Mouse (Mus musculus) spleen, adult 2 months (tissue): ENCODE data around the gene Prss27. TPM values are rescaled to one million over a fixed set of nuclear protein-coding genes. Genes with fewer than 3 reads are reported as not detected.

Experiments used
- DNase-seq, 2 experiments: peaks; one replicate each; pipeline versions ENCODE4 v3.0.0 to v3.0.0-alpha.2; 2012 to 2021; ENCODE audit warnings: low spot score in 2 of 2, low read depth in 1 of 2
- H3K27ac ChIP-seq: fragments of 200-500 bp; 2 replicates; pipeline ENCODE4 v1.5.1; 2012; ENCODE audit warnings: low read length, inconsistent platforms; ENCODE audit not compliant: insufficient read depth
- H3K27me3 ChIP-seq: fragments of 200-500 bp; 2 replicates; pipeline ENCODE4 v1.6.1; 2012; ENCODE audit warnings: mild to moderate bottlenecking, moderate library complexity, low read length, inconsistent platforms; ENCODE audit not compliant: control insufficient read depth, insufficient read depth
- H3K36me3 ChIP-seq: fragments of 200-500 bp; 2 replicates; pipeline ENCODE4 v1.6.1; 2012; ENCODE audit warnings: mild to moderate bottlenecking, low read length, inconsistent platforms; ENCODE audit not compliant: control insufficient read depth, insufficient read depth
- H3K4me1 ChIP-seq: fragments of 200-500 bp; 2 replicates; pipeline ENCODE4 v1.6.1; 2011; ENCODE audit warnings: inconsistent platforms; ENCODE audit not compliant: control insufficient read depth, insufficient read depth, insufficient read length
- H3K4me3 ChIP-seq: fragments of 200-500 bp; 2 replicates; pipeline ENCODE4 v1.5.1; 2011; ENCODE audit warnings: mild to moderate bottlenecking, inconsistent platforms; ENCODE audit not compliant: insufficient read depth, insufficient read length; ENCODE audit errors: extremely low read depth
- CTCF ChIP-seq: fragments of 200-500 bp; IDR thresholded peaks from 2 replicates; pipeline ENCODE4 v1.5.1; 2011; ENCODE audit warnings: mild to moderate bottlenecking, inconsistent platforms; ENCODE audit not compliant: insufficient read depth, insufficient read length, insufficient replicate concordance; ENCODE audit errors: extremely low read depth
- POLR2A ChIP-seq: fragments of 200-500 bp; IDR thresholded peaks from 2 replicates; pipeline ENCODE4 v1.6.1; 2011; ENCODE audit warnings: low read depth, low read length, inconsistent platforms
- WGBS: fragments of 180-500 bp; shearing (Covaris S2); methylation state at CpG from one replicate; pipeline ENCODE4 v1.1.7; 2018; 5-methylcytosine and 5-hydroxymethylcytosine counted together
- polyA plus RNA-seq: library from polyadenylated mRNA; depleted of rRNA; stranded (reverse); fragments of >200 nt; gene quantifications from 2 replicates; pipeline ENCODE4 v1.2.3, GENCODE M21; 2012

Prss27 gene
- polyA plus RNA-seq, 1 experiment: not detected

DNA sequence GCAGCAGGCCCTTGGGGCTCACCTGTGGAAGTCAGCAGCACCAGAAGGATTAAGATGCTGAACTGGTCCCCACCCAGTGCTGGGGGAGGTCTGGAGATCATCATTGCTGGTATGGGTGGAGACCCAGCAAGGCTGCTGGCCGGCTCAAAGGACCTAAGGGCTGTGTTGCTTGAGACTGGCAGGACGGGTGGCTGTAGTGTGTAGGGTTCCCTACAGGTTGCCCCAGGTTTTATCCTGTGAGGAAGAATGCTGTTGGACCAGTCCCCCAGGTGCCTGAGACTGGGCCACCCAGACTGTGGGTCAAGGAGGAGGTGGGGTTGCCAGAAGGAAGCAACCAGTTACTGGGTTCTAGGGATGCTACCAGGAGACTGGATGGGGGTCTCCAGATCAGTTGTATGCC is 40.0 kb upstream of the Prss27 start, which contains the start of gene Prss22:
TSS of gene Prss22 (minus strand) at position 200 of the 400 bp plus-strand sequence.
- no peak for DNase-seq
- TF ChIP-seq POLR2A (no peak), CTCF (no peak)
- Histone ChIP-seq H3K36me3 (no peaks in the 10 kb centered on the region), H3K4me1 (0 out of 2 replicates have a peak, but pooled peaks cover 3% of the 10 kb centered on the region), H3K27me3 (no peaks in the 10 kb centered on the region), H3K4me3 (no peak within 1 kb of the TSS), H3K27ac (no peak within 1 kb of the TSS)
- WGBS: 84% methylated on average over 2 of the region's 2 CpGs

GRCm38 (mm10) chr17:23998383-23998782 is 39.6 kb upstream of the Prss27 start:
- no peak for TF ChIP-seq POLR2A
- Histone ChIP-seq H3K36me3 (no peaks in the 10 kb centered on the region), H3K4me3 (no peak overlapping the region), H3K27me3 (no peaks in the 10 kb centered on the region), H3K27ac (no peak overlapping the region), H3K4me1 (0 out of 2 replicates have a peak, but pooled peaks cover 3% of the 10 kb centered on the region)
- 64% methylated on average over 6 of the region's 6 CpGs for WGBS
- DNase-seq: no peak

GRCm38 (mm10) chr17:24000404-24000803 is 37.5 kb upstream of the Prss27 start:
- Histone ChIP-seq H3K36me3 (no peaks in the 10 kb centered on the region), H3K27me3 (no peaks in the 10 kb centered on the region), H3K4me3 (no peak overlapping the region), H3K27ac (no peak overlapping the region), H3K4me1 (no peaks in the 10 kb centered on the region)
- TF ChIP-seq POLR2A (no peak), CTCF (no peak)
- no peak for DNase-seq
- WGBS: 70% methylated on average over 5 of the region's 5 CpGs

- DNase-seq: no peak
- 91% methylated on average over 14 of the region's 14 CpGs for WGBS
- no peak overlapping the region for H3K4me3 ChIP-seq
- TF ChIP-seq CTCF: no peak
- TF ChIP-seq POLR2A: no peak
- no peaks in the 10 kb centered on the region for H3K36me3 ChIP-seq
- H3K27me3 ChIP-seq: no peaks in the 10 kb centered on the region
- no peak overlapping the region for H3K27ac ChIP-seq
- peaks cover 4% of the 10 kb centered on the region; the same call in 1 of the 2 replicates for H3K4me1 ChIP-seq
Observed at GRCm38 (mm10) chr17:24004071-24004665, 33.8 kb upstream of the Prss27 start.

DNA sequence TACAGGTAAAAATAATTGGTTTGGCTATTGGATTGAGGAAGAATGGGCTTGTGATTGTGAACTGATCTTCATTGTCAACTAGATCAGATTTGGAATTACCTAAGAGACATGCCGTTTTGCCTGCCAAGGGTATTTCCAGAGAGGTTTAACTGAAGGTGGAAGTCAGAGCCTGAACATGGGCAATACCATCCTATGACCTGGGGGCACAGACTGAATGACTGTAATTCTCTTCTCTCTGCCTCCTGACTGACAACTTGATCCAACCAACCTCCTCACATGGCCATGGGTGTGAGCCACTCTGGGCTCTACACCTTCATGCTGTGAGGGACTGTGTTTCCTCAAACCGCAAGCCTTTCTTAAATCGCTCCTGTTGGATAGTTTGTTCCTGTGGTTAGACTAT is 32.9 kb upstream of the Prss27 start:
- DNase-seq: no peak
- TF ChIP-seq CTCF (no peak), POLR2A (no peak)

GRCm38 (mm10) chr17:24006930-24007329 is 31.0 kb upstream of the Prss27 start:
- H3K27me3 ChIP-seq: no peaks in the 10 kb centered on the region
- no peak overlapping the region for H3K4me3 ChIP-seq
- no peak for TF ChIP-seq POLR2A
- TF ChIP-seq CTCF: no peak
- WGBS: 12% methylated on average over 2 of the region's 2 CpGs
- H3K27ac ChIP-seq: peak overlapping the region; percentile 61
- no peak for DNase-seq
- H3K36me3 ChIP-seq: no peaks in the 10 kb centered on the region
- peaks cover 4% of the 10 kb centered on the region; the same call in 1 of the 2 replicates for H3K4me1 ChIP-seq

More for the DNA sequence above, 32.9 kb upstream of the Prss27 start:
- no peak overlapping the region for H3K4me3 ChIP-seq
- H3K27me3 ChIP-seq: no peaks in the 10 kb centered on the region
- no peaks in the 10 kb centered on the region for H3K36me3 ChIP-seq
- H3K27ac ChIP-seq: no peak overlapping the region
- H3K4me1 ChIP-seq: peaks cover 4% of the 10 kb centered on the region; the same call in 1 of the 2 replicates
- WGBS: 91% methylated on average over 3 of the region's 3 CpGs

DNA sequence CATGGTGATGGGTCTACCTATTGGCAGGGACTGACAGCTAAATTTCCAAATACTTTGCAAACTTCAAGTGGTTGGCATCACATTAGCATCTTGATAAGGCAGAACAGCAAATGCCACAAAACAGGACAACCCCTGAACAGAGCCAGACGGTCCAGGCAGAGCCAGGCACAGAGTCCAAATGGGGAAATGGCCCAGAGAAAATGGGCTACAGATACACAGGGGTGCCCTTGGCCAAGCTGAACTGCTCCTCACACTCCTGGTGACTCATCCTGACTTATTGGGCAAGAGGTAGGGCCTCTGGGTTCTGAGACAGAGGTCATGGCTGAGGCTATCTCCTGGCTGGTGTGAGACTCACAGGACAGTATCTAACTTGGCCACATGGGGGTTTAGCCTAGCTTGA is 30.6 kb upstream of the Prss27 start:
- 82% methylated on average over 1 of the region's 1 CpGs for WGBS
- peaks cover 4% of the 10 kb centered on the region; the same call in 1 of the 2 replicates for H3K4me1 ChIP-seq
- H3K27me3 ChIP-seq: no peaks in the 10 kb centered on the region
- no peak overlapping the region for H3K4me3 ChIP-seq
- H3K27ac ChIP-seq: peak overlapping the region; percentile 61
- H3K36me3 ChIP-seq: no peaks in the 10 kb centered on the region
- no peak for TF ChIP-seq POLR2A
- no peak for DNase-seq
